Mouse (Mus musculus) layer of hippocampus, adult 2 months (tissue): Measurements from ENCODE around the gene Gm17268. TPM values are rescaled to one million over a fixed set of nuclear protein-coding genes. Genes with fewer than 3 reads are reported as not detected.

Experiments used
- DNase-seq, 2 experiments: peaks; one replicate each; pipeline ENCODE4 v3.0.0; 2022; ENCODE audit warnings: low spot score in 2 of 2
- H3K27ac ChIP-seq: fragments of 200-600 bp; 2 replicates; pipeline ENCODE4 v1.8.1; 2022
- H3K4me3 ChIP-seq: fragments of 200-600 bp; 2 replicates; pipeline ENCODE4 v1.8.1; 2022; ENCODE audit warnings: mild to moderate bottlenecking
- CTCF ChIP-seq: fragments of 200-600 bp; conservative IDR thresholded peaks from 2 replicates; pipeline ENCODE4 v1.8.1; 2022; ENCODE audit warnings: antibody characterized with exemption, mild to moderate bottlenecking, moderate library complexity
- total RNA-seq, 2 experiments: library from RNA; stranded (reverse); gene quantifications; 2 replicates each; pipeline ENCODE4 v1.2.3; 2021

Gm17268 gene
- total RNA-seq, 2 experiments from 2014 or later, result not detected

- Histone ChIP-seq H3K4me3 (no peak overlapping the region), H3K27ac (no peak overlapping the region)
- no peak for TF ChIP-seq CTCF
- DNase-seq, result no peak
Measured at GRCm38 (mm10) chr11:82019793-82020192, 18.6 kb downstream of the Gm17268 start.

GRCm38 (mm10) chr11:82019389-82019788 lies 19.0 kb downstream of the Gm17268 start:
- no peak for DNase-seq
- Histone ChIP-seq H3K27ac (no peak overlapping the region), H3K4me3 (no peak overlapping the region)
- no peak for TF ChIP-seq CTCF

- no peak for TF ChIP-seq CTCF
- H3K27ac ChIP-seq, result no peak overlapping the region
- no peak overlapping the region for H3K4me3 ChIP-seq
- DNase-seq, result no peak
Measured at GRCm38 (mm10) chr11:82016181-82016780, 22.1 kb downstream of the Gm17268 start.

GRCm38 (mm10) chr11:82015066-82015465 lies 23.3 kb downstream of the Gm17268 start:
- no peak for DNase-seq
- no peak overlapping the region for H3K27ac ChIP-seq
- H3K4me3 ChIP-seq, result no peak overlapping the region
- TF ChIP-seq CTCF, result no peak

- no peak for TF ChIP-seq CTCF
- Histone ChIP-seq H3K27ac (no peak overlapping the region), H3K4me3 (no peak overlapping the region)
- DNase-seq, result no peak
Measured at GRCm38 (mm10) chr11:82013756-82014155, 24.6 kb downstream of the Gm17268 start.

- TF ChIP-seq CTCF, result no peak
- DNase-seq, result no peak
- Histone ChIP-seq H3K4me3 (no peak overlapping the region), H3K27ac (no peak overlapping the region)
Measured at GRCm38 (mm10) chr11:82011411-82012193, 26.8 kb downstream of the Gm17268 start.

GRCm38 (mm10) chr11:82010115-82010514 lies 28.2 kb downstream of the Gm17268 start:
- no peak for TF ChIP-seq CTCF
- no peak for DNase-seq
- H3K4me3 ChIP-seq, result no peak overlapping the region
- no peak overlapping the region for H3K27ac ChIP-seq

- no peak for TF ChIP-seq CTCF
- no peak for DNase-seq
- H3K27ac ChIP-seq, result no peak overlapping the region
- H3K4me3 ChIP-seq, result no peak overlapping the region
Measured at GRCm38 (mm10) chr11:82006796-82007423, 31.5 kb downstream of the Gm17268 start.

- no peak for TF ChIP-seq CTCF
- no peak for DNase-seq
- Histone ChIP-seq H3K27ac (no peak overlapping the region), H3K4me3 (no peak overlapping the region)
Measured at GRCm38 (mm10) chr11:82004810-82005209, 33.6 kb downstream of the Gm17268 start.

GRCm38 (mm10) chr11:82000581-82000980 lies 37.8 kb downstream of the Gm17268 start:
- Histone ChIP-seq H3K4me3 (no peak overlapping the region), H3K27ac (no peak overlapping the region)
- no peak for TF ChIP-seq CTCF
- no peak for DNase-seq

GRCm38 (mm10) chr11:81999469-81999868 lies 38.9 kb downstream of the Gm17268 start:
- no peak overlapping the region for H3K4me3 ChIP-seq
- H3K27ac ChIP-seq, result no peak overlapping the region
- TF ChIP-seq CTCF, result no peak
- DNase-seq, result no peak

GRCm38 (mm10) chr11:81998646-81999045 lies 39.7 kb downstream of the Gm17268 start:
- no peak overlapping the region for H3K4me3 ChIP-seq
- H3K27ac ChIP-seq, result no peak overlapping the region
- no peak for DNase-seq
- no peak for TF ChIP-seq CTCF

GRCm38 (mm10) chr11:81997085-81997484 lies 41.3 kb downstream of the Gm17268 start:
- Histone ChIP-seq H3K27ac (no peak overlapping the region), H3K4me3 (no peak overlapping the region)
- TF ChIP-seq CTCF, result no peak
- no peak for DNase-seq
